Mouse (Mus musculus): ENCODE results near the gene Rab27a. TPM values are rescaled to one million over a fixed set of nuclear protein-coding genes. Genes with fewer than 3 reads are reported as not detected.

The Rab27a gene
- total and polyA plus RNA-seq, 3 experiments, result 2.3 to 5.6 (median 4.5) TPM

DNA sequence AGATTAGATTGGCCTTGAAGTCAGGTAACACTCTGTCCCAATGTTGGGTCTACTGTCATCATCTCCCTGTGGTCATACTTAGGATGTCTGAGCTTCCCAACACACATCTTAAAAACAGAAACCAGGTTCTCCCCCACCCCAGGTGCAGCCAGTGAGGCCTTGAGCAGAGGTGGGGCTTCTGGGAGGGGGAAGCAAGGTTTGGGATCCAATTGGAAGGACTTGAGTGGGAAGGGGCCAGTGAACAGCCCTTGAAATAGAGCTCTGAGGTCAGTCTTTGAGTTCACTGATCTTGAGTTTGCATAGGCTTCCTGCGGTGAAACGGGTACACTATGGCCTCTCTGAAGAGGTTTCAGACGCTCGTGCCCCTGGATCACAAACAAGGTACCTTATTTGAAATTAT lies 57.5 kb downstream of the Rab27a start, which contains the start of gene Gm20509:
Gene Gm20509, plus strand, starts transcription at position 290 of the 400 bp plus-strand sequence.
- no peak within 1 kb of the TSS for H3K27ac ChIP-seq
- no peaks in the 10 kb centered on the region for H3K36me3 ChIP-seq (ENCODE audit: control insufficient read depth, insufficient read depth, low read length)
- DNase-seq, result no peak
- 98% methylated on average over 4 of the region's 4 CpGs for WGBS
- no peaks in the 10 kb centered on the region for H3K79me2 ChIP-seq (replicated peaks; ENCODE audit: control insufficient read depth, insufficient read depth, low read length)
- H3K9ac ChIP-seq (ENCODE audit: low read depth, low read length), result peak within 1 kb of the TSS; percentile 77
- no peaks in the 10 kb centered on the region for H3K4me1 ChIP-seq (ENCODE audit: control insufficient read depth, insufficient read depth, low read length)
- TF ChIP-seq CTCF (IDR thresholded peaks at IDR 0.05) (no peak), EP300 (IDR thresholded peaks at IDR 0.05; ENCODE audit: insufficient read depth, low read depth, low read length) (no peak), POLR2A (IDR thresholded peaks at IDR 0.05; ENCODE audit: insufficient read depth, low read depth, low read length) (no peak)
- intact Hi-C loops (cut with DNase I), result no loop called here
- peak within 1 kb of the TSS; percentile 46 for H3K4me3 ChIP-seq
- peaks cover 3% of the 10 kb centered on the region; the same call in 1 of the 2 replicates for H3K27me3 ChIP-seq (ENCODE audit: control insufficient read depth, insufficient read depth, low read length)

DNA sequence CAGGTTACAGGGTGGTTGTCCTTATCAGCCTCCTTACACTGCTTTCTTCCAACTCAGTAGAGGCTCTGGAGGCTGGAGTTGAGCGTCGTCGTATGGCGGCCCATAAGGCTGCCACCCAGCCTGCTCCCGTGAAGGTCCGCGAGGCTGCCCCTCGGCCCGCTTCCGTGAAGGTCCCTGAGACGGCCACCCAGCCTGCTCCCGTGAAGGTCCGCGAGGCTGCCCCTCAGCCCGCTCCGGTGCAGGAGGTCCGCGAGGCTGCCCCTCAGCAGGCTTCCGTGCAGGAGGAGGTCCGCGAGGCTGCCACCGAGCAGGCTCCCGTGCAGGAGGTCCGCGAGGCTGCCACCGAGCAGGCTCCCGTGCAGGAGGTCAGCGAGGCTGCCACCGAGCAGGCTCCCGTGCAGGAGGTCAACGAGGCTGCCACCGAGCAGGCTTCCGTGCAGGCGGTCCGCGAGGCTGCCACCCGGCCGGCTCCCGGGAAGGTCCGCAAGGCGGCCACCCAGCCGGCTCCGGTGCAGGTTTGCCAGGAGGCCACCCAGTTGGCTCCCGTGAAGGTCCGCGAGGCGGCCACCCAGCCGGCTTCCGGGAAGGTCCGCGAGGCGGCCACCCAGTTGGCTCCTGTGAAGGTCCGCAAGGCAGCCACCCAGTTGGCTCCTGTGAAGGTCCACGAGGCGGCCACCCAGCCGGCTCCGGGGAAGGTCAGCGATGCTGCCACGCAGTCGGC lies 58.7 kb downstream of the Rab27a start:
- H3K4me1 ChIP-seq (ENCODE audit: control insufficient read depth, insufficient read depth, low read length), result no peaks in the 10 kb centered on the region
- H3K4me3 ChIP-seq, result peak overlapping the region; percentile 46
- no peaks in the 10 kb centered on the region for H3K79me2 ChIP-seq (replicated peaks; ENCODE audit: control insufficient read depth, insufficient read depth, low read length)
- peak; percentile 56 to 61 for DNase-seq
- TF ChIP-seq POLR2A (IDR thresholded peaks at IDR 0.05; ENCODE audit: insufficient read depth, low read depth, low read length) (no peak), CTCF (IDR thresholded peaks at IDR 0.05) (no peak), EP300 (IDR thresholded peaks at IDR 0.05; ENCODE audit: insufficient read depth, low read depth, low read length) (no peak)
- peak overlapping the region; percentile 77 for H3K9ac ChIP-seq (ENCODE audit: low read depth, low read length)
- WGBS, result 6% methylated on average over 60 of the region's 60 CpGs
- H3K27ac ChIP-seq, result no peak overlapping the region
- intact Hi-C loops (cut with DNase I), result no loop called here
- H3K36me3 ChIP-seq (ENCODE audit: control insufficient read depth, insufficient read depth, low read length), result no peaks in the 10 kb centered on the region
- H3K27me3 ChIP-seq (ENCODE audit: control insufficient read depth, insufficient read depth, low read length), result peaks cover 3% of the 10 kb centered on the region; the same call in 1 of the 2 replicates

- Histone ChIP-seq H3K79me2 (replicated peaks; ENCODE audit: control insufficient read depth, insufficient read depth, low read length) (no peaks in the 10 kb centered on the region), H3K36me3 (ENCODE audit: control insufficient read depth, insufficient read depth, low read length) (no peaks in the 10 kb centered on the region), H3K27me3 (ENCODE audit: control insufficient read depth, insufficient read depth, low read length) (peaks cover 3% of the 10 kb centered on the region; the same call in 1 of the 2 replicates), H3K9ac (ENCODE audit: low read depth, low read length) (peak overlapping the region; percentile 77), H3K4me3 (peak overlapping the region; percentile 46), H3K27ac (no peak overlapping the region), H3K4me1 (ENCODE audit: control insufficient read depth, insufficient read depth, low read length) (no peaks in the 10 kb centered on the region)
- 30% methylated on average over 5 of the region's 5 CpGs for WGBS
- intact Hi-C loops (cut with DNase I), result no loop called here
- no peak for DNase-seq
- TF ChIP-seq CTCF (IDR thresholded peaks at IDR 0.05), result no peak
- no peak for TF ChIP-seq POLR2A (IDR thresholded peaks at IDR 0.05; ENCODE audit: insufficient read depth, low read depth, low read length)
- TF ChIP-seq EP300 (IDR thresholded peaks at IDR 0.05; ENCODE audit: insufficient read depth, low read depth, low read length), result no peak
These were observed 59.2 kb downstream of the Rab27a start for GRCm38 (mm10) chr9:73103880-73104198.

DNA sequence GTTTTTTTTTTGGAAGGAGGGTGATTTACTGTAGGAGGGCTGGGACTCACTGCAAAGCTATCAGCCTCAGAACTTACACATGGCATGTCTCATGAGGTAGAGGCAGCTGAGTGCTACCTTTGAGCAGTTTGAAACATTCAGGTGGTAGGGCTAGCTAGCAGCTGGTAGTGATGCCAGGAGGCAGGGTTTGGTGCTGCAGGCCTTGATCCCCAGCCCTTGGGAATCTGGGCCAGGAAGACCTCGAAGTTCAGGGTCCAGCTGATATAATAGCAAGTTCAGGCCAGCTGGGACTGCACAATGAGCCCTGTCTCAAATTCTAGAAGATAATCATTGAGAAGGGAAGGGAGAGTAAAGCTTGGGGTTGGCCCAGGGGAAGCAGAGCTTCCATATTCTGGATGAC lies 60.5 kb downstream of the Rab27a start:
- Histone ChIP-seq H3K27ac (no peak overlapping the region), H3K4me1 (ENCODE audit: control insufficient read depth, insufficient read depth, low read length) (no peaks in the 10 kb centered on the region), H3K4me3 (no peak overlapping the region), H3K9ac (ENCODE audit: low read depth, low read length) (no peak overlapping the region), H3K36me3 (ENCODE audit: control insufficient read depth, insufficient read depth, low read length) (no peaks in the 10 kb centered on the region), H3K79me2 (replicated peaks; ENCODE audit: control insufficient read depth, insufficient read depth, low read length) (no peaks in the 10 kb centered on the region), H3K27me3 (ENCODE audit: control insufficient read depth, insufficient read depth, low read length) (peaks cover 3% of the 10 kb centered on the region; the same call in 1 of the 2 replicates)
- WGBS, result 50% methylated on average over 1 of the region's 1 CpGs
- intact Hi-C loops (cut with DNase I), result no loop called here
- TF ChIP-seq CTCF (IDR thresholded peaks at IDR 0.05) (no peak), EP300 (IDR thresholded peaks at IDR 0.05; ENCODE audit: insufficient read depth, low read depth, low read length) (no peak), POLR2A (IDR thresholded peaks at IDR 0.05; ENCODE audit: insufficient read depth, low read depth, low read length) (no peak)
- no peak for DNase-seq

GRCm38 (mm10) chr9:73105771-73106170 lies 61.1 kb downstream of the Rab27a start:
- TF ChIP-seq EP300 (IDR thresholded peaks at IDR 0.05; ENCODE audit: insufficient read depth, low read depth, low read length) (no peak), POLR2A (IDR thresholded peaks at IDR 0.05; ENCODE audit: insufficient read depth, low read depth, low read length) (no peak), CTCF (IDR thresholded peaks at IDR 0.05) (no peak)
- Histone ChIP-seq H3K4me1 (ENCODE audit: control insufficient read depth, insufficient read depth, low read length) (no peaks in the 10 kb centered on the region), H3K79me2 (replicated peaks; ENCODE audit: control insufficient read depth, insufficient read depth, low read length) (no peaks in the 10 kb centered on the region), H3K27me3 (ENCODE audit: control insufficient read depth, insufficient read depth, low read length) (peaks cover 3% of the 10 kb centered on the region; the same call in 1 of the 2 replicates), H3K36me3 (ENCODE audit: control insufficient read depth, insufficient read depth, low read length) (no peaks in the 10 kb centered on the region), H3K4me3 (no peak overlapping the region), H3K27ac (no peak overlapping the region), H3K9ac (ENCODE audit: low read depth, low read length) (no peak overlapping the region)
- no peak for DNase-seq
- intact Hi-C loops (cut with DNase I), result no loop called here

Measured in heart, adult 2 months (tissue).